Mouse (Mus musculus): Measurements from ENCODE around the gene Tfap4. TPM values are rescaled to one million over a fixed set of nuclear protein-coding genes. Genes with fewer than 3 reads are reported as not detected.

The Tfap4 gene
- polyA plus RNA-seq, 1 experiment, result 12.0 TPM

- DNase-seq, result no peak
- no peak for TF ChIP-seq POLR2A (IDR thresholded peaks at IDR 0.05; ENCODE audit: control insufficient read depth, extremely low read depth, insufficient read depth, low read length, poor library complexity)
- no peak for TF ChIP-seq CTCF (IDR thresholded peaks at IDR 0.05; ENCODE audit: borderline replicate concordance, control insufficient read depth, extremely low read depth, insufficient read depth, low read length, poor library complexity)
- Histone ChIP-seq H3K36me3 (ENCODE audit: control insufficient read depth, insufficient read depth, low read length) (no peaks in the 10 kb centered on the region), H3K4me1 (replicated peaks; ENCODE audit: control insufficient read depth, insufficient read depth, low read length) (peaks cover 19% of the 10 kb centered on the region), H3K4me3 (ENCODE audit: control insufficient read depth, insufficient read depth, low read length) (peak within 1 kb of the TSS; percentile 51), H3K27me3 (ENCODE audit: control insufficient read depth, insufficient read depth, low read length) (no peaks in the 10 kb centered on the region; the same call in 1 of the 2 replicates), H3K27ac (ENCODE audit: control insufficient read depth, insufficient read depth, low read length) (no peak within 1 kb of the TSS)
- 4% methylated on average over 54 of the region's 74 CpGs for WGBS
Observed at GRCm38 (mm10) chr16:4593971-4594813, 34.5 kb upstream of the Tfap4 start, which contains the start of gene Glis2. Gene Glis2, plus strand, starts transcription at chr16:4594713.

GRCm38 (mm10) chr16:4592909-4593875, 33.5 kb upstream of the Tfap4 start:
- H3K27me3 ChIP-seq (ENCODE audit: control insufficient read depth, insufficient read depth, low read length), result no peaks in the 10 kb centered on the region; the same call in 1 of the 2 replicates
- peaks cover 19% of the 10 kb centered on the region for H3K4me1 ChIP-seq (replicated peaks; ENCODE audit: control insufficient read depth, insufficient read depth, low read length)
- no peak overlapping the region for H3K27ac ChIP-seq (ENCODE audit: control insufficient read depth, insufficient read depth, low read length)
- TF ChIP-seq POLR2A (IDR thresholded peaks at IDR 0.05; ENCODE audit: control insufficient read depth, extremely low read depth, insufficient read depth, low read length, poor library complexity) (no peak), CTCF (IDR thresholded peaks at IDR 0.05; ENCODE audit: borderline replicate concordance, control insufficient read depth, extremely low read depth, insufficient read depth, low read length, poor library complexity) (no peak)
- 54% methylated on average over 32 of the region's 32 CpGs for WGBS
- peak; percentile 59 for DNase-seq
- no peaks in the 10 kb centered on the region for H3K36me3 ChIP-seq (ENCODE audit: control insufficient read depth, insufficient read depth, low read length)
- peak overlapping the region; percentile 41; the same call in 1 of the 2 replicates for H3K4me3 ChIP-seq (ENCODE audit: control insufficient read depth, insufficient read depth, low read length)

- DNase-seq, result no peak
- Histone ChIP-seq H3K4me1 (replicated peaks; ENCODE audit: control insufficient read depth, insufficient read depth, low read length) (peaks cover 27% of the 10 kb centered on the region), H3K4me3 (ENCODE audit: control insufficient read depth, insufficient read depth, low read length) (no peak overlapping the region), H3K27ac (ENCODE audit: control insufficient read depth, insufficient read depth, low read length) (no peak overlapping the region), H3K27me3 (ENCODE audit: control insufficient read depth, insufficient read depth, low read length) (no peaks in the 10 kb centered on the region; the same call in 1 of the 2 replicates), H3K36me3 (ENCODE audit: control insufficient read depth, insufficient read depth, low read length) (no peaks in the 10 kb centered on the region)
- WGBS, result 97% methylated on average over 9 of the region's 9 CpGs
- TF ChIP-seq POLR2A (IDR thresholded peaks at IDR 0.05; ENCODE audit: control insufficient read depth, extremely low read depth, insufficient read depth, low read length, poor library complexity), result no peak
- no peak for TF ChIP-seq CTCF (IDR thresholded peaks at IDR 0.05; ENCODE audit: borderline replicate concordance, control insufficient read depth, extremely low read depth, insufficient read depth, low read length, poor library complexity)
Observed at GRCm38 (mm10) chr16:4590236-4590635, 30.6 kb upstream of the Tfap4 start.

- Histone ChIP-seq H3K4me1 (replicated peaks; ENCODE audit: control insufficient read depth, insufficient read depth, low read length) (peaks cover 22% of the 10 kb centered on the region), H3K4me3 (ENCODE audit: control insufficient read depth, insufficient read depth, low read length) (no peak overlapping the region), H3K27me3 (ENCODE audit: control insufficient read depth, insufficient read depth, low read length) (no peaks in the 10 kb centered on the region), H3K36me3 (ENCODE audit: control insufficient read depth, insufficient read depth, low read length) (no peaks in the 10 kb centered on the region), H3K27ac (ENCODE audit: control insufficient read depth, insufficient read depth, low read length) (no peak overlapping the region)
- DNase-seq, result no peak
- TF ChIP-seq CTCF (IDR thresholded peaks at IDR 0.05; ENCODE audit: borderline replicate concordance, control insufficient read depth, extremely low read depth, insufficient read depth, low read length, poor library complexity) (no peak), POLR2A (IDR thresholded peaks at IDR 0.05; ENCODE audit: control insufficient read depth, extremely low read depth, insufficient read depth, low read length, poor library complexity) (no peak)
- 92% methylated on average over 5 of the region's 5 CpGs for WGBS
Observed at GRCm38 (mm10) chr16:4587516-4588210, 28.0 kb upstream of the Tfap4 start.

GRCm38 (mm10) chr16:4586531-4587123, 27.0 kb upstream of the Tfap4 start:
- under 1% methylated on average over 43 of the region's 43 CpGs for WGBS
- no peaks in the 10 kb centered on the region for H3K36me3 ChIP-seq (ENCODE audit: control insufficient read depth, insufficient read depth, low read length)
- DNase-seq, result peak; percentile 96
- 0 out of 2 replicates have a peak overlapping the region, but pooled peaks have one; percentile 44 for H3K27ac ChIP-seq (ENCODE audit: control insufficient read depth, insufficient read depth, low read length)
- no peaks in the 10 kb centered on the region for H3K27me3 ChIP-seq (ENCODE audit: control insufficient read depth, insufficient read depth, low read length)
- H3K4me3 ChIP-seq (ENCODE audit: control insufficient read depth, insufficient read depth, low read length), result peak overlapping the region; percentile 64
- H3K4me1 ChIP-seq (replicated peaks; ENCODE audit: control insufficient read depth, insufficient read depth, low read length), result peaks cover 22% of the 10 kb centered on the region
- TF ChIP-seq CTCF (IDR thresholded peaks at IDR 0.05; ENCODE audit: borderline replicate concordance, control insufficient read depth, extremely low read depth, insufficient read depth, low read length, poor library complexity), result peak; percentile 52; the same call in 1 of the 2 replicates
- TF ChIP-seq POLR2A (IDR thresholded peaks at IDR 0.05; ENCODE audit: control insufficient read depth, extremely low read depth, insufficient read depth, low read length, poor library complexity), result no peak; the same call in none of the 2 replicates
